Comparison of ENCODE assay signal across 10 mouse cellular contexts in genomic region chr4:63668255-63668654, GRCm38 (mm10). TPM values are rescaled to one million over a fixed set of nuclear protein-coding genes. Genes with fewer than 3 reads are reported as not detected.
DNase-seq lines count a peak whose midpoint lies in the region; ATAC-seq and TF ChIP-seq lines count a peak whose summit lies in the region.
"Had no signal": no experiment of that assay in that cellular context is flagged by ENCODE, and none has a peak within 500 bp of the region (broad histone marks: within the 10 kb centered on the region; RNA-seq: fewer than 3 reads in every experiment).

No protein-coding gene starts in this region.

- no peak overlapping the region for H3K9ac ChIP-seq in hindbrain, embryonic 14.5 days
- no peak overlapping the region for H3K9ac ChIP-seq in intestine, postnatal 0 days (ENCODE audit: low read depth, low read length)
- H3K9ac ChIP-seq in forebrain, embryonic 13.5 days = no peak overlapping the region
- H3K9ac ChIP-seq: liver, embryonic 14.5 days had no signal

- DNase-seq in heart, adult 11 months = peak; percentile 92
- DNase-seq in heart, embryonic 10.5 days (ENCODE audit: low spot score) = no peak
- peak; percentile 68 for DNase-seq in A20 (ENCODE audit: low read depth, low spot score)
- peak; percentile 33 for DNase-seq in fat pad, adult 2 months (ENCODE audit: extremely low read depth, low read depth, low spot score)
- DNase-seq in lung, adult 2 months = peak; percentile 15
- DNase-seq in hindbrain, embryonic 14.5 days (ENCODE audit: low spot score) = no peak

- H3K4me1 ChIP-seq in heart, embryonic 10.5 days = no peaks in the 10 kb centered on the region
- 0 out of 2 replicates have a peak, but pooled peaks cover 3% of the 10 kb centered on the region for H3K4me1 ChIP-seq in lung, adult 2 months (ENCODE audit: control insufficient read depth, insufficient read depth, low read length)
- H3K4me1 ChIP-seq in hindbrain, embryonic 14.5 days (replicated peaks; ENCODE audit: control insufficient read depth, insufficient read depth, low read length) = no peaks in the 10 kb centered on the region
- no peaks in the 10 kb centered on the region for H3K4me1 ChIP-seq in intestine, postnatal 0 days (replicated peaks; ENCODE audit: control insufficient read depth, insufficient read depth, low read length)
- no peaks in the 10 kb centered on the region for H3K4me1 ChIP-seq in forebrain, embryonic 13.5 days

- no peak for ATAC-seq in hindbrain, embryonic 14.5 days (ENCODE audit: low FRiP score)
- no peak for ATAC-seq in intestine, postnatal 0 days
- ATAC-seq in forebrain, embryonic 13.5 days = no peak

- no peaks in the 10 kb centered on the region for H3K9me3 ChIP-seq in heart, embryonic 10.5 days
- H3K9me3 ChIP-seq in hindbrain, embryonic 14.5 days (ENCODE audit: control insufficient read depth, low read length) = no peaks in the 10 kb centered on the region
- no peaks in the 10 kb centered on the region for H3K9me3 ChIP-seq in intestine, postnatal 0 days (ENCODE audit: control insufficient read depth)
- H3K9me3 ChIP-seq in forebrain, embryonic 13.5 days (replicated peaks) = no peaks in the 10 kb centered on the region

- H3K27me3 ChIP-seq in heart, embryonic 10.5 days (ENCODE audit: insufficient read depth, poor library complexity, severe bottlenecking) = no peaks in the 10 kb centered on the region
- H3K27me3 ChIP-seq in hindbrain, embryonic 14.5 days (ENCODE audit: control insufficient read depth, insufficient read depth, low read length) = no peaks in the 10 kb centered on the region; the same call in 1 of the 2 replicates
- H3K27me3 ChIP-seq in intestine, postnatal 0 days (replicated peaks; ENCODE audit: control insufficient read depth, insufficient read depth, low read length) = no peaks in the 10 kb centered on the region
- H3K27me3 ChIP-seq in forebrain, embryonic 13.5 days = no peaks in the 10 kb centered on the region

- TF ChIP-seq CTCF in lung, adult 2 months (IDR thresholded peaks at IDR 0.05; ENCODE audit: insufficient read depth, low read length) = no peak
- no peak for TF ChIP-seq CTCF in intestine, postnatal 0 days (IDR thresholded peaks at IDR 0.05; ENCODE audit: low read depth)

- WGBS in heart, embryonic 10.5 days = 67% methylated on average over 4 of the region's 4 CpGs
- 38% methylated on average over 4 of the region's 4 CpGs for WGBS in lung, adult 2 months
- 73% methylated on average over 4 of the region's 4 CpGs for WGBS in hindbrain, embryonic 14.5 days
- WGBS in intestine, postnatal 0 days = 66% methylated on average over 4 of the region's 4 CpGs
- WGBS in forebrain, embryonic 13.5 days = 76% methylated on average over 4 of the region's 4 CpGs

- TF ChIP-seq POLR2A in lung, adult 2 months (IDR thresholded peaks at IDR 0.05; ENCODE audit: borderline replicate concordance, extremely low read depth, low read depth, low read length) = no peak

- H3K4me3 ChIP-seq in heart, embryonic 10.5 days = no peak overlapping the region
- H3K4me3 ChIP-seq in lung, adult 2 months (replicated peaks; ENCODE audit: extremely low read depth, low read depth, low read length) = no peak overlapping the region
- no peak overlapping the region for H3K4me3 ChIP-seq in hindbrain, embryonic 14.5 days (replicated peaks; ENCODE audit: low read length)
- no peak overlapping the region for H3K4me3 ChIP-seq in intestine, postnatal 0 days (ENCODE audit: low read depth, low read length)
- no peak overlapping the region for H3K4me3 ChIP-seq in forebrain, embryonic 13.5 days
- H3K4me3 ChIP-seq: erythroblast, embryonic 14.5 days had no signal

- no peak overlapping the region for H3K27ac ChIP-seq in heart, embryonic 10.5 days
- no peak overlapping the region for H3K27ac ChIP-seq in hindbrain, embryonic 14.5 days
- H3K27ac ChIP-seq in intestine, postnatal 0 days (ENCODE audit: low read depth, low read length) = no peak overlapping the region
- no peak overlapping the region for H3K27ac ChIP-seq in forebrain, embryonic 13.5 days
- H3K27ac ChIP-seq: liver, embryonic 14.5 days had no signal

- H3K36me3 ChIP-seq in heart, embryonic 10.5 days = no peaks in the 10 kb centered on the region
- no peaks in the 10 kb centered on the region for H3K36me3 ChIP-seq in hindbrain, embryonic 14.5 days (replicated peaks; ENCODE audit: control insufficient read depth, insufficient read depth)
- H3K36me3 ChIP-seq in intestine, postnatal 0 days (ENCODE audit: control insufficient read depth, insufficient read depth) = no peaks in the 10 kb centered on the region
- no peaks in the 10 kb centered on the region for H3K36me3 ChIP-seq in forebrain, embryonic 13.5 days (ENCODE audit: poor library complexity, severe bottlenecking)

- H3K4me2 ChIP-seq in hindbrain, embryonic 14.5 days (replicated peaks) = no peak overlapping the region
- no peak overlapping the region for H3K4me2 ChIP-seq in intestine, postnatal 0 days (replicated peaks; ENCODE audit: low read depth)
- H3K4me2 ChIP-seq in forebrain, embryonic 13.5 days = no peak overlapping the region

RNA-seq across cellular contexts. Expression of gene Gm11214, which starts 5.1 kb away (rescaled TPM):
- not detected in 2 replicates for polyA plus RNA-seq in heart, embryonic 10.5 days (2016; fragmentation: Nextera tagmentation; extraction: Ambion mirVana)
- not detected in 2 replicates for polyA plus RNA-seq in lung, adult 2 months (2012; rRNA removed)
- polyA plus RNA-seq in hindbrain, embryonic 14.5 days (2014; fragmentation: Nextera tagmentation; extraction: Ambion mirVana) = not detected in 2 replicates
- polyA plus RNA-seq in intestine, postnatal 0 days (2015; fragmentation: Nextera tagmentation; extraction: Ambion mirVana) = not detected in 2 replicates
- polyA plus RNA-seq in forebrain, embryonic 13.5 days (2015; fragmentation: Nextera tagmentation; extraction: Ambion mirVana) = not detected in 2 replicates
- polyA plus RNA-seq: erythroblast, embryonic 14.5 days; liver, embryonic 14.5 days had no signal

RNA-seq across cellular contexts. Expression of gene Tex48, which starts 46.0 kb away (rescaled TPM):
- polyA plus RNA-seq in heart, embryonic 10.5 days (2016; fragmentation: Nextera tagmentation; extraction: Ambion mirVana) = not detected in 2 replicates
- not detected in 2 replicates for polyA plus RNA-seq in lung, adult 2 months (2012; rRNA removed)
- not detected in 2 replicates for polyA plus RNA-seq in hindbrain, embryonic 14.5 days (2014; fragmentation: Nextera tagmentation; extraction: Ambion mirVana)
- not detected in 2 replicates for polyA plus RNA-seq in intestine, postnatal 0 days (2015; fragmentation: Nextera tagmentation; extraction: Ambion mirVana)
- not detected in 2 replicates for polyA plus RNA-seq in forebrain, embryonic 13.5 days (2015; fragmentation: Nextera tagmentation; extraction: Ambion mirVana)
- polyA plus RNA-seq: erythroblast, embryonic 14.5 days; liver, embryonic 14.5 days had no signal

Comparison
In these comparisons a context has a peak if more than half of its experiments do, and no peak if none do; other contexts are left out.
1. DNase-seq: peak in heart, adult 11 months (single experiment), A20 (single experiment), fat pad, adult 2 months (single experiment) and lung, adult 2 months (single experiment); none in heart, embryonic 10.5 days (single experiment) and hindbrain, embryonic 14.5 days (single experiment).